Mouse (Mus musculus): Measurements from ENCODE around the gene Ccdc86.

The Ccdc86 gene

DNA sequence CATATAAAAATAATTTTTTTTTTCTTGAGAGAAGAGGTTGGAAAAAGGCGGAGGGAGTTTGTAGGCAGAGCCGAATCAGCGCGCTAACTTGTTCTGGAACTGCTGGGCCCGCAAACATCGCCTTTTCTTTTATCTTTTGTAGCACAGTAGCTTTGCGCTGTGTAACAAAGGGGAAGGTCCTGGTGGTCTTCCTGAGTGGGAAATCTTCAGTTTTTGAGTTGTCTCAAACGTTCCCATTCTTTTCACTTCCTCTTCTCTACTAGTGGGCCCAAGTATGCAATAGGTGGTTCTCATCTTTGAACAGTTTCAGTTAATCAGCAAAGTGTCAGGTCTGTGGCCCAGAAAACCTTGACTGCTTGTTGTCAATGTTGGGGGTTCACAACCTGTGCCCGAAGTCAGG, 492 bp upstream of the Ccdc86 start:
- DNase-seq (ENCODE audit: low spot score) = no peak

DNA sequence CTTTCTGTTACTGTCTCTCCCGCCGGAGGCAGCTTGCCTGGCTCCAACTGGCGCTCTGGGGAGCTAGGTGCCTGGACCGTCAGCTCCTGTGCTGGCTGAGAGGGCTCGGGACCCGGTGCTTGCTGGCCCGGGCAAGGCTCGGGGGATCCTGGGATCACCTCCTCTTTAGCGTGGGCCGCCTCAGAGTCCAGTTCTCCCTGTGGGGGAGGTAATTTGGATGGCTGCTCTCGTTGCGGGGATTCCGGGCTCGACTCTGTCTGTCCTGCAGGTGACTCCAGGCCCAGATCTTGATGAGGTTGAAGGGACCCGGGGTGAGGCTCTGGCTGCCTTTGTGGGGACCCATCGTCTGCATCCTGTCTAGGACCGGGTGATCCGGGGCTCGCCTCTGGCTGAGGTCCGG, 650 bp downstream of the Ccdc86 start:
- peak; percentile 21 for DNase-seq (ENCODE audit: low spot score)

GRCm38 (mm10) chr19:10947219-10947618, 1.8 kb downstream of the Ccdc86 start:
- DNase-seq (ENCODE audit: low spot score) = no peak

- no peak for DNase-seq (ENCODE audit: low spot score)
These were observed 2.6 kb downstream of the Ccdc86 start for GRCm38 (mm10) chr19:10946506-10946905.

- DNase-seq (ENCODE audit: low spot score) = no peak
These were observed 5.1 kb downstream of the Ccdc86 start for GRCm38 (mm10) chr19:10943955-10944354.

DNA sequence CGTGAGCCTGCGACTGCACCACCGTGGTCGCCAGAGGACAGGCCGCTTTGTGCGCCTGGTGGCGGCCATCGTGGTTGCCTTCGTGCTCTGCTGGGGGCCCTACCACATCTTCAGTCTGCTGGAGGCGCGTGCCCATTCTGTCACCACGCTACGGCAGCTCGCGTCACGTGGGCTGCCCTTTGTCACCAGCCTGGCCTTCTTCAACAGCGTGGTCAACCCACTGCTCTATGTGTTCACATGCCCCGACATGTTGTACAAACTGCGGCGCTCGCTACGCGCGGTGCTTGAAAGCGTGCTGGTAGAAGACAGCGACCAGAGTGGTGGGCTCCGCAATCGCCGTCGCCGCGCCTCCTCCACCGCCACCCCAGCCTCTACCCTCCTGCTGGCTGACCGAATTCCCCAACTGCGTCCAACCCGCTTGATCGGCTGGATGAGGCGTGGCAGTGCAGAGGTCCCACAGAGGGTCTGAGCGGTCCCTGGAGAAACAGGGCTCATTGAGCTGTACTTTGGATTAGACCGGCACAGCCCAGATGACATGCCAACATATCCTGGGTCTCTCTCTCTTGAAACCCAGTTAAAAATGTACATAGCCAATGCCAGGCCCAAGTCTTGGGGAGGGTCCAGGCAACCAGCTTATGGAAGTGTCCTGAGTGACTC, 8.1 kb downstream of the Ccdc86 start:
- no peak for DNase-seq (ENCODE audit: low spot score)

DNA sequence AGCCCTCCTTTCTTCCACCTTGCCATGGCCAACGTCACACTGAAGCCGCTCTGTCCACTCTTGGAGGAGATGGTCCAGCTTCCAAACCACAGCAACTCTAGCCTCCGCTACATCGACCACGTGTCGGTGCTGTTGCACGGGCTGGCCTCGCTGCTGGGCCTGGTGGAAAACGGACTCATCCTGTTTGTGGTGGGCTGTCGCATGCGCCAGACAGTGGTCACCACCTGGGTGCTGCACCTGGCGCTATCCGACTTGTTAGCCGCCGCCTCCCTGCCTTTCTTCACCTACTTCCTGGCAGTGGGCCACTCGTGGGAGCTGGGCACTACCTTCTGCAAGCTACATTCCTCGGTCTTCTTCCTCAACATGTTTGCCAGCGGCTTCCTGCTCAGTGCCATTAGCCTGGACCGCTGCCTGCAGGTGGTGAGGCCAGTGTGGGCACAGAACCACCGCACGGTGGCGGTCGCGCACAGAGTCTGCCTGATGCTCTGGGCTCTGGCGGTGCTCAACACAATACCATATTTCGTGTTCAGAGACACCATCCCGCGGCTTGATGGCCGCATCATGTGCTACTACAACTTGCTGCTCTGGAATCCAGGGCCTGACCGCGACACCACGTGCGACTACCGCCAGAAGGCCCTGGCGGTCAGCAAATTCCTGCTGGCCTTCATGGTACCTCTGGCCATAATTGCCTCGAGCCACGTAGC, 8.8 kb downstream of the Ccdc86 start:
- DNase-seq (ENCODE audit: low spot score) = peak; percentile 23

DNA sequence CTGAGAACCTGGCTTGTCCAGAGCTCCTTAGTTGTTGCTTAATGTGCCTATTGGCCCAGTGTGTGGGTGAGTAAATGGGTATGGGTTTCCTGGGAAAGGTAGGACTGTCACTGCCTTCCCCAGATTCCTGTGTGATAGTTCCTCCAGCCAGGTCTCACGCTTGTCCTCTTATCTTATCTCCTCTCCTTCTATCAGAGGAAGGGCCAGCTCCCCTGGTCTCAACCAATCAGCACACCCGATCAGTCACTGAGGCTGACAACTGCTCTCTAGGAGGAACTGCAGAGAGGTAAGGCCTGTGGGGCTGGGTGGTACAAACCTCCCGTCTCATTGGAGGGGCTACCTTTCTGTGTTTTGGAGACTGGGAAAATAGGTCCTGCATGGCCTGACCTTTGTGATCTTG, 10.3 kb downstream of the Ccdc86 start:
- no peak for DNase-seq (ENCODE audit: low spot score)

DNA sequence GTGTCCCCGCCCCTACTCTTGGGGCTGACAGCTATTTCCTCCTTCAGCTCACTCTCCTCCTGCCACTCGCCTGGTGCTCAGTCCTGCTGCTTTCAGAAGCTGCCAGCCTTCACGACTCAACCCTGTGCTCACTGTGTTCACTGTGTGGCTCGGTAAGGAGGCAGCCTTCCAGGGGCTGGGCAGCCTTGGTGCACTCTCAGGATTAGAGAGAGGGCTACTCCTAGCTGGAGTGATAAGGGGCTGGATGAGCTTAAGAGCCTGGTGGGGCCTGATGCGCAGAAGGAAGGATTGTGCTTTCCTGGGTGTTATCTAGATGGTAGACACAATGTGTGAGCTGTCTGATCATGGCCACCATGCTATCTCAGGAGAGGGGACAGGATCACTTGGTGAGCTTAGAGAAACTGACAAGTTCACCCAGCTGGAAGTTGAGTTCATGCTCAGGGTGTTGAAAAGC, 11.9 kb downstream of the Ccdc86 start, which contains the start of gene Ptgdr2:
TSS of gene Ptgdr2 (plus strand) at position 51 of the 454 bp plus-strand sequence.
- DNase-seq (ENCODE audit: low spot score) = no peak

- DNase-seq (ENCODE audit: low spot score) = no peak
These were observed 13.0 kb downstream of the Ccdc86 start for GRCm38 (mm10) chr19:10936077-10936476.

- no peak for DNase-seq (ENCODE audit: low spot score)
These were observed 14.0 kb downstream of the Ccdc86 start for GRCm38 (mm10) chr19:10935029-10935428.

DNA sequence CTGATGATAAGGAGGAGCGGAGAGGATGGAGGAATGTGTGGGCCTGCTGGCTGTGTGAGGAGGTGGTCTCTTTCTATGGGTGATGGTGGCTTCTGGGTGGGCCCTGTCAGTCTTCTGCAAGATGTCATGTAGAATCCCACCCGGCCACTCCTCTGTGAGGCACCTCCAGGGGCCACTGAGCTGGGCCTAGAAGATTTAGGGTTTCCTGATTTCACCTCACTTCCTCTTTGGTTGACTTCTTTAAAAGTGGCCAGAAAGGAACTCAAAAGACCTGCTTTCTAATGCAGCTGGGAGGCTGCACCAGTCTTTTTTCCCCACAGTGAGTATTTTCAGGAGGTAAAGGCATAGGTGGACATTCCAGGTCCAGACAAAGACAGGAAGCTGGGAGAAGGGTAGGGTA, 18.4 kb downstream of the Ccdc86 start:
- DNase-seq (ENCODE audit: low spot score) = no peak

DNA sequence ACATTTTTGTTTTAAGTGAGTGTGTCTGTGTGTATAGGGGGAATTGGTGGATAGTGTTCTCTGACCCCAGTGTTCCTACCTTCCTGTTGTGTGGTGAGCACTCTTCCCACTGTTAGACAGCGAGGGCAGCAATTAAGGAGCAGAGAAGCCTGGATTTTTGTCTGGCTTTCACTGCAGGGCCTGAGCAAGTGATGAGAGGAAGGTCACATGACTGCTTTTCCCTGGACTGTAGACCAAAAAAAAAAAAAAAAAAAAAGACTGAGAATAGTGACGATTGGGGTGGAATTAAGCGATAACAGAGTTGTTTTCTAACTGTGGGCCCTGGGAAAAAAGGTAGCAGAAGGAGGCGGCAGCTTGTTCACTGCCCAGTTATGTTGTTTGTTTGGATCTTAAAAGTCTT, 22.4 kb downstream of the Ccdc86 start:
- DNase-seq (ENCODE audit: low spot score) = no peak

DNA sequence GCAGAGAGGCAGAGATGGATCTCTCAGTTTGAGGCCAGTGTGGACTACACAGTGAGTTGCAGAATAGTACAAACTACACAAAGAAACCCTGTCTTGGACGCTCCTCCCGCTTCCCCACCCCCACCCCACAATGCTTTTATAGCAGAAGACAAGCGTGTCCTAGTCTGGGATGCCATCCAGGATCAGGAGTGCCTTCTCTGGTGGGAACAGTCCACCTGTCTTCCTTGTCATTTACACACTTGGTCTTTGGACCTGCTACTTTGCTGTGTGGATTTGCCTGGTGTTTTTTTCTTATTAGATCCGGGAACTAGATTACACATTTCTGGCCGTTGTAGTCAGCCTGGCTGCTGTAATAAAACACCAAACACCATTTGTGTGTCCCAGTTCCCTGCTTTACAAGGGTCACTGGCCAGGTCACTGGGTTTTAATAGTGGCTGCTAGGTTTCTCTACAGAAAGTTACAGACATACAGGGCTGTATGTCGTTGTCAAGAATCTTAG, 22.9 kb downstream of the Ccdc86 start:
- no peak for DNase-seq (ENCODE audit: low spot score)

GRCm38 (mm10) chr19:10924220-10924619, 24.8 kb downstream of the Ccdc86 start:
- DNase-seq (ENCODE audit: low spot score) = no peak

DNA sequence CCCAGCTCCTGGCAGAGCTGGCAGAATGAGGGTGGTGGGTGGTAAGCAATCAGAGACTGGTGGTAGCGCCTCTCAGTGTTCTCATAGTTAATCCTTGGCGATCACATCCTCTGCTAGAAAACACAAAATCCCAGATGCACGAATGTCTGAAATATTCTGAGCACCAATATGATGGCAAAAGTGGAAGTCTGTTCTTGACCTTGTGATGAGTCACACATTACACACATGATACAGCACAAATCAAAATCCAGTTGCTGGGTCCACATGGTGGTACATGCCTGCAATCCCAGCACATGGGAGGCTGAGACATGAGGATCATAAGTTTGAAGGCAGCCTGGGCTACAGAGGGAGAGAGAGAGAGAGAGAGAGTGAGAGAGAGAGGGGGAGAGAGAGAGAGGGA, 28.0 kb downstream of the Ccdc86 start:
- no peak for DNase-seq (ENCODE audit: low spot score)

GRCm38 (mm10) chr19:10920532-10920931, 28.5 kb downstream of the Ccdc86 start, which contains the start of gene Zp1:
Gene Zp1 (minus strand): TSS chr19:10920632.
- DNase-seq (ENCODE audit: low spot score) = no peak

DNA sequence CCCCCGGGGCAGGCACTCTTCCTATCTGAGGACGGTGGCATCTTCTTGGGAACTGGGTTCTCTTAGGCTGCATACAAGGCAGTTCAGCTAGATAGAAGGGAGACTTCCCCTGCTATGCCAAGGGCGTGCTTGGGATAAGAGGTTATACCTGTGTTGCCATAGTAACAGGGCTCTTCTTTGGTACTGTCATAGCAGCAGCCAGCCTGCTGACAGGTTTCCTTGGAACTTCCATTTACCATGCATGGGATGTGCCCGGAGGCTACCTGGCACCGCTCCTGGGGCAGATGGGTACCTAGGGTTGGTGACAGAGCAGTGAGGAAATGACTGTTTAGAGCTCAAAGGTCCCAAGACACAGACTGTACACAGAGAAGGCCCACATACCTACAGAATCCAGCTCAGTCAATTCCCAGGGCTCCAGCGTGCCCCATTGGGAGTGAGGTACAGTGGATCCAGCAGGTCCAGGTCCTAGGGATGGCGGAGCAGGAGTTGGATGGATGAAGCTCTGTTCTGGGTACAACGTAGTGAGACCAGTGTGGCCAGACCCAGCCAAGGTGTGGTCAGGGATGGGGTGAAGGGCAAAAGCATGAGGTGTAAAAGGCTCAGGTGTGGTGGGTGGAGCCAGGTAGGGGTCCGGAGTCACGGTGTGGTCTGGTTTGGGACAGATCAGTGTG, 30.6 kb downstream of the Ccdc86 start:
- DNase-seq (ENCODE audit: low spot score) = no peak

DNA sequence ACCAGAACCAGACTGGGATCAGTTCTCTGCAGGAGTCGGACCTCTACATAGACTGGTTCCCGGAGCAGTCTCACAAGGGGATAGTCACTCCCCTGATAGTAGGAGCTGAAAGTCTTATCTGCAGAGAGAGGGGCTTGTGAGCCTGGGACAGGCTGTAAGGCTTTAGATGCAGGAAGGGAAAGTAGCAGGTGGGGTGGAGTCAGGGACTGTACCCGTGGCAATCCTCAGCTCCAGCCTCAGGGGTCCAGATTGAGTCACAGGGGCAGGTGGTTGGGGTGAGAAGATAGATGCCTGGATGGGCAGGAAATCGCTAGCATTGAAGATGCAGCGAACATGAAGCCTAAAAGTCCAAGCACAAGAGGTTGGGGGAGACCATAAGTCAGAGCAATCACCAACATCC, 32.6 kb downstream of the Ccdc86 start:
- DNase-seq (ENCODE audit: low spot score) = no peak

GRCm38 (mm10) chr19:10914870-10915269, 34.2 kb downstream of the Ccdc86 start:
- no peak for DNase-seq (ENCODE audit: low spot score)

DNA sequence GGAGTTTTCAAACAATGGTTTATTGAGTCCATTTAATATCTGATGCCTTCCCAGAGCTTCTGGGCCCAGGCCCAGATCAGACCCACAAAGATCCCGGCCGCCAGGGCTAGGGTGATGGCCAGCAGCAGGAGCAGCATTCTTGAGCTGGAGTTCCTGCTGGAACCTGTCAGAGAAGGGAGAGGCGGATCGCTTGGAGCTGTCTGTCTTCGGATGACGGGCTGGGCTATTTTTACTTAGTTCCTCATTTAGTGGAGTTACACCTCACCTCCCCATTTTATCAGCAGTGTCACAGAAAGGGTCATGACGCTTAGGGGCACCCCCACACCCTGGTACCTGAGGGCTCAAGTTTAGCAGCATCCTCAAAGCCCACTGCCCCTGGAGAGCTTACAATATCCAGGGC, 34.8 kb downstream of the Ccdc86 start:
- no peak for DNase-seq (ENCODE audit: low spot score)

DNA sequence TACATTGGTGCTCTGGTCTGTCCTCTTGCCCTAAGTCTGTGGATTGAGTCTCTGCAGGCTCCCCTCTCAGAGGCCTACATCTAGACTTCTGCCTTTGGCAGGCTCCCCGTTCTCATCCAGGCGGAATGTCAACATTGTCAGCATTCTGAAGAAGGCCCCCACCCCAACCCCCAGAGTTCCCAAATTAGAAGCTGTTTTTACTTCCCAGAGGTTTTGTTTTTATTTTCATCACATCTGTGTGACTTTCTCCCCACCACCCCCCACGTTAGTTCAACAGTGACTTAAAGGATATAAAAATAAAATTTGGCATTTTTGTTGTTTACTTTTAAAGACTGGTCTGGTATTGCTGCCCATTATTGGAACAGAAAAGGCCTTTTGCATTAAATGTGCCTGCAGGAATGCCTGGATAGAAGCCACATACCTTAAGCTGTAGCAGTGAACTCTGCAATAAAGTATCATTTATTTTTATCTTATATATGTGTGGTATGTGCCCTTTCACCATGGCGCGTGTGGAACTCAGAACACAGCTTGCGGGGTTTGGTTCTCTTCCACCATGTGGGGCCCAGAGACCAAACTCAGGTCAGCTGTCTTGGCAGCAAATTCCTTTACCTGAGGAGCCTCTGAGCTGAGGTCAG, 39.9 kb downstream of the Ccdc86 start:
- no peak for DNase-seq (ENCODE audit: low spot score)
